Mouse (Mus musculus) cortical plate, adult 2 months (tissue): ENCODE results near the gene Phf21a. TPM values are rescaled to one million over a fixed set of nuclear protein-coding genes. Genes with fewer than 3 reads are reported as not detected.
"Not testable (repeated sequence)": the region's sequence is repeated elsewhere in the genome, so short reads cannot be mapped to it uniquely, and the experiment has no call there.

Experiments used
- H3K27ac ChIP-seq: fragments of 200-500 bp; 2 replicates; pipeline ENCODE4 v1.5.1; 2012; ENCODE audit warnings: low read length, control low read depth, inconsistent platforms; ENCODE audit not compliant: insufficient read depth
- H3K4me1 ChIP-seq: fragments of 200-500 bp; 2 replicates; pipeline ENCODE4 v1.6.1; 2011; ENCODE audit warnings: low read length; ENCODE audit not compliant: control insufficient read depth, insufficient read depth
- H3K4me3 ChIP-seq: fragments of 200-500 bp; 2 replicates; pipeline ENCODE4 v1.5.1; 2011; ENCODE audit warnings: mild to moderate bottlenecking, low read length, control low read depth; ENCODE audit not compliant: insufficient read depth
- CTCF ChIP-seq: fragments of 200-500 bp; IDR thresholded peaks from 2 replicates; pipeline ENCODE4 v1.5.1; 2011; ENCODE audit warnings: mild to moderate bottlenecking, control low read depth, low read length; ENCODE audit not compliant: insufficient read depth; ENCODE audit errors: extremely low read depth
- POLR2A ChIP-seq: fragments of 200-500 bp; IDR thresholded peaks from 2 replicates; pipeline ENCODE4 v1.6.1; 2011; ENCODE audit warnings: mild to moderate bottlenecking, low read length, control low read depth; ENCODE audit not compliant: insufficient read depth; ENCODE audit errors: extremely low read depth
- polyA plus RNA-seq: library from polyadenylated mRNA; depleted of rRNA; stranded (reverse); fragments of >200 nt; gene quantifications from 2 replicates; pipeline ENCODE4 v1.2.3, GENCODE M21; 2012

Gene Phf21a
- polyA plus RNA-seq, 1 experiment: 47.1 TPM

GRCm38 (mm10) chr2:92076086-92076692 lies 16.7 kb upstream of the Phf21a start:
- Histone ChIP-seq H3K27ac (no peak overlapping the region), H3K4me1 (no peaks in the 10 kb centered on the region), H3K4me3 (no peak overlapping the region)
- TF ChIP-seq CTCF (no peak), POLR2A (no peak)

- Histone ChIP-seq H3K27ac (no peak overlapping the region), H3K4me1 (no peaks in the 10 kb centered on the region), H3K4me3 (no peak overlapping the region)
- no peak for TF ChIP-seq CTCF
- no peak for TF ChIP-seq POLR2A
Measured at GRCm38 (mm10) chr2:92082196-92082595, 10.7 kb upstream of the Phf21a start.

GRCm38 (mm10) chr2:92085721-92086120 lies 7.2 kb upstream of the Phf21a start:
- TF ChIP-seq CTCF: no peak
- no peak for TF ChIP-seq POLR2A
- no peak overlapping the region for H3K27ac ChIP-seq
- no peak overlapping the region for H3K4me3 ChIP-seq

GRCm38 (mm10) chr2:92087065-92087464 lies 5.9 kb upstream of the Phf21a start:
- peaks cover 4% of the 10 kb centered on the region for H3K4me1 ChIP-seq
- no peak for TF ChIP-seq POLR2A
- TF ChIP-seq CTCF: no peak
- H3K27ac ChIP-seq: no peak overlapping the region
- no peak overlapping the region for H3K4me3 ChIP-seq

More at GRCm38 (mm10) chr2:92085721-92086120, 7.2 kb upstream of the Phf21a start:
- H3K4me1 ChIP-seq: peaks cover 4% of the 10 kb centered on the region

- Histone ChIP-seq H3K4me1 (peaks cover 4% of the 10 kb centered on the region), H3K27ac (no peak overlapping the region), H3K4me3 (no peak overlapping the region)
- TF ChIP-seq CTCF (no peak), POLR2A (no peak)
Measured at GRCm38 (mm10) chr2:92089782-92090181, 3.1 kb upstream of the Phf21a start.

GRCm38 (mm10) chr2:92093503-92093902 lies 586 bp downstream of the Phf21a start:
- not testable (repeated sequence) for H3K4me1 ChIP-seq, H3K27ac ChIP-seq, H3K4me3 ChIP-seq

- no peak for TF ChIP-seq CTCF
- TF ChIP-seq POLR2A: no peak
- Histone ChIP-seq H3K4me3 (no peak overlapping the region), H3K27ac (no peak overlapping the region), H3K4me1 (peaks cover 4% of the 10 kb centered on the region)
Measured at GRCm38 (mm10) chr2:92094078-92094477, 1.2 kb downstream of the Phf21a start.

- TF ChIP-seq POLR2A (no peak), CTCF (no peak)
- H3K4me1 ChIP-seq: no peaks in the 10 kb centered on the region
- H3K4me3 ChIP-seq: no peak overlapping the region
- no peak overlapping the region for H3K27ac ChIP-seq
Measured at GRCm38 (mm10) chr2:92100768-92101167, 7.9 kb downstream of the Phf21a start.

- no peak overlapping the region for H3K4me3 ChIP-seq
- no peak overlapping the region for H3K27ac ChIP-seq
- TF ChIP-seq POLR2A (no peak), CTCF (no peak)
- no peaks in the 10 kb centered on the region for H3K4me1 ChIP-seq
Measured at GRCm38 (mm10) chr2:92124523-92124922, 31.6 kb downstream of the Phf21a start.

- no peak overlapping the region for H3K4me3 ChIP-seq
- no peak overlapping the region for H3K27ac ChIP-seq
- TF ChIP-seq POLR2A: no peak
- TF ChIP-seq CTCF: no peak
- no peaks in the 10 kb centered on the region for H3K4me1 ChIP-seq
Measured at GRCm38 (mm10) chr2:92125330-92125729, 32.4 kb downstream of the Phf21a start.

GRCm38 (mm10) chr2:92130071-92130470 lies 37.2 kb downstream of the Phf21a start:
- H3K4me3 ChIP-seq: no peak overlapping the region
- H3K27ac ChIP-seq: no peak overlapping the region
- TF ChIP-seq POLR2A: no peak
- H3K4me1 ChIP-seq: no peaks in the 10 kb centered on the region

GRCm38 (mm10) chr2:92138736-92139135 lies 45.8 kb downstream of the Phf21a start:
- Histone ChIP-seq H3K27ac (no peak overlapping the region), H3K4me3 (no peak overlapping the region), H3K4me1 (no peaks in the 10 kb centered on the region)
- no peak for TF ChIP-seq POLR2A
- no peak for TF ChIP-seq CTCF
